Mouse (Mus musculus) adrenal gland, postnatal 10 days (tissue): ENCODE measurements at regions not wholly inside any gene's neighbourhood (a gene's known extent, or its start where the extent isn't known, plus 50 kb on each side); places are given as distances from the start of the nearest gene placed in this dataset.

Experiments used
- DNase-seq: peaks from one replicate; pipeline ENCODE4 v3.0.0; 2021; ENCODE audit warnings: mixed read lengths

DNA sequence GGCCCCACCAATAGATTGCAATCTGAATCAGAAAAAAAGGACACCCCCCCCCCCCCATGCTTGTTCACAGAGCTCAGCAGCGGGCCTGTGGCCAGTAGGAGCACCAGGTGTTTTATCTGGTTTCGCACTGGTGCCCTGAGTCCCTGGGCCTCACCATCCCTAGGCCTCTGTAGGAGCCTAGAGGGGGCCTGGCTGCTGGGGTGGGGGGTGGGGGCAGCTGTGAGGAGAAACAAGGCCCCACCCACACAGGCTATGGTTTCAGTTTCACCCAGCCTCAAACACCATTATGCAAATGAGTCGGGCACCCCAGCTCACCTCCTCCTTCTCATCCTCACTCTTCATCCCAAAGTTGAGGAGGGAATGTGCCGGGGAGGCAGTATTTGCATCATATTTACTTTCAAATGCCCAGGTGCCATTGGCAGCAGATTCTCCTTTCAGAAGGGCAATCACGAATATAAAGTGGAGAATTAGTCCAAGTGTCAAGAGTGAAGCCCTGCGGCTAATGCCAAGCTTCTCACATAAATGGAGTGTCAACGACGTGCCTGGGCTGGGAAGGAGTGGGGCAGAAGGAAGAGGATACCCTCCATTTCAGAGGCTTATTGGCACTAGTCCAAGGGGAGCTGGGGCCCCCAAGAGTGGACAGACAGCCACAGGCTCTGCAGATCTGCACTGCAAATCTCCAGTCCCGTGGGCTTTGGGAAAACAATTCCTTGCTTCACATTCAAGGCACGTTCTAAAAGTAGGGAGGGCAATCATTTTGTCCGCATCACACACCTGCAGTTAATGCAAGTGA lies 187.7 kb upstream of the Spdye4c start:
- no peak for DNase-seq

DNA sequence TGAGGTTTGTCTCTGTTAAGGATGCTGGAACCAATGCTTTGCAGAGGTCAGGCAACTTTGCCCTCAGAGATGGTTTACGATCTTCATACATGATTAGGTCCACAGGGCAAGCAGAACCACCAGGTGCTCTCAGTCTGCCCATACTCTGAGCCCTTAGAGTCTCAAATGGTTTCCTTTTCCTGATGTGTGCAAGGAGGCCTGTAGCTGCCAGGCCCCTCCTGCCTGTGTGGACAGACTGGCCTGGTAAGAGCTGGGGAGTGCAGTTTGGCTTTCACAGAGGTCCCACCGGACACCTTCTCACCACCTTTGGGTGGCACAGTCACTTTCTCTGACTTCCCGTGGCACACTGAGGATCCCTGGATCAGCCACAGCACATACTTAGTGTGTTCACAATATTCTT lies 186.6 kb upstream of the Spdye4c start:
- DNase-seq: no peak

- no peak for DNase-seq
These were observed 183.9 kb upstream of the Spdye4c start for GRCm38 (mm10) chr2:128407076-128407475.

GRCm38 (mm10) chr2:128408718-128409117 lies 182.3 kb upstream of the Spdye4c start:
- DNase-seq: peak; percentile 76

- DNase-seq: peak; percentile 76
These were observed 178.7 kb upstream of the Spdye4c start for GRCm38 (mm10) chr2:128412352-128412751.

GRCm38 (mm10) chr2:128412974-128413373 lies 178.0 kb upstream of the Spdye4c start:
- no peak for DNase-seq

GRCm38 (mm10) chr2:128414588-128415240 lies 176.3 kb upstream of the Spdye4c start:
- no peak for DNase-seq

- no peak for DNase-seq
These were observed 174.6 kb upstream of the Spdye4c start for GRCm38 (mm10) chr2:128416416-128416815.

DNA sequence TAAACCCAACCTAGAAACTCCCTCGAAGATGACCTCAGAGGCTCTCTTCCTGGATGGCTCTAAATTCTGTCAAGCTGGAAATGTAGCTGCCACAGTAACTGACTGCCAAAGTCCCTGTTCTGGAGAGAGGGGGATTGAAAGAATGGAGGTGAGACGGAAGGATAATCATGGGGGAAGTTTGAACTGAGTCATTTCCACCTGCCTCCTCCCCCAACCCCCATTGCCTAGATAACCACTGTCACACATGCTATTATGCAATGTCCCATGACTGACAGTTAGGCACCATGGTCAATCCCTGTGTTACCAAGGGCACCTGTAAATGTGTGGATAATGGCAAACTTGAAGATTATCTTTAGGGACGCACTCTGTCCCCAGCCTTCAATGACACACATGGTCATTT lies 172.0 kb upstream of the Spdye4c start:
- DNase-seq: no peak

DNA sequence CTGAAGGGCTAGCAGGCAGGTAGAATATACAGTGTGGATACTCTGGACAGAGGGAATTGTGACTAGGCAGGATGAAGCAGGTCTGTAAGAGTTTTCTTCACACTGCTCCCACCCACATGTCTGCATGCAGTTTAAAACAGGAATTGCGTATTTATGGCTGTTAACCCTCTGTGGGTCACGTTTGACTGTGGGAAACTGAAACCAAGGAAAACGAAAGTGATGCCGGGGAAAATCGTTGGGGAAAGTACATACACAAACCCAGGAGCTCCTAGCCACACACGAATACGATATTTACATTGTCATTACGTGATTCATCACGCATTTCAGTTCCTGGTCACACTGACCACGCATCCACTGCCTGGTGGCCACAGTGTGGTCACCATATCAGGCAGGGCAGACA lies 170.6 kb upstream of the Spdye4c start:
- no peak for DNase-seq

- DNase-seq: no peak
These were observed 168.3 kb upstream of the Spdye4c start for GRCm38 (mm10) chr2:128422677-128423076.

GRCm38 (mm10) chr2:128424236-128424635 lies 166.8 kb upstream of the Spdye4c start:
- DNase-seq: no peak

- no peak for DNase-seq
These were observed 163.7 kb upstream of the Spdye4c start for GRCm38 (mm10) chr2:128427181-128427880.

GRCm38 (mm10) chr2:128428154-128428553 lies 162.9 kb upstream of the Spdye4c start:
- DNase-seq: peak; percentile 45

DNA sequence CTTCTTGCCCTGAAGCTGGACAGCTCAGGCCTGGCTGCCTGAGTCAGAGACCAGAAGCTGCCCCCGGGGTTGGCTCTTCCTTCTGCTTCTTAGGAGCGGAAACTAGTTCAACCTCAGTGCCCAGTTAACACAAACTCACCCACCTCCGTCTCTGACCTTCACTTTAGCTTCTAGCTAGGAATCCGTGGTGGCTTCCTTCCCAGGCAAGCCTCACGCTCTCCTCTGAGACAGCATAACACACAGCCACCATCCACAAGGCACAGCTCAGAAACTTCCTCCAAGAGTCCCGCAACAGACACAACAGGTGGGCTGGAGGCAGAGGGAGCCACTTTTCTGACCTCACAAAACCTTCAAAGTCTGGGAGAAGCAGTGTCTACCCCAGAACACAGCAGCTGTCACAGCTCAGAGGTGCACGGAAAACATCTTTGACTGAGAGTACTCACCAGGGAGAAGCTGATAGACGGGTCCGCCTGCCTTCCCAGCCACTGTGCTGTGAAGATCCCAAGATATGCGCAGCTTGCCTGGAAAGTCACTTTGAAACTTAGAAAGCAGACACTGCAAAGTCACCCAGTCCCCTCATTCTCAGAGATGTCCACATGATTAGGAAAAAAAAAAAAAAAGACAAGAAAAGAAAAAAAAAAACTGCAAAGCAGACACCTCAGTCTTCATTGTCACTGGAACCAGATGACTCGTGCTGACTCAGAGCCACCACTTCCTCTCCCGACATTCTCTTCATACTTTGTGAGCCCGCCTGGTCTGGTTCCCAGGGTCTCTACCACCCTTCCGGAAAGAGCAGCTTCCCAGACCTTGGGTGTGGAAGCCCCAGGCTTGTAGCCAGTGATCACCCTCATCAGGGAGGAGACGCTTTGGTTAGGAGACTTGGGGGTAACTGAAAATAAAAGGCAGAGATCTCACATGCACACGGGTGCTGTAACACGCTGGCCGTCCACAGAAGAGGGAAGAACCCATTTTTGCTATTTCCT lies 162.1 kb upstream of the Spdye4c start:
- DNase-seq: peak; percentile 58

DNA sequence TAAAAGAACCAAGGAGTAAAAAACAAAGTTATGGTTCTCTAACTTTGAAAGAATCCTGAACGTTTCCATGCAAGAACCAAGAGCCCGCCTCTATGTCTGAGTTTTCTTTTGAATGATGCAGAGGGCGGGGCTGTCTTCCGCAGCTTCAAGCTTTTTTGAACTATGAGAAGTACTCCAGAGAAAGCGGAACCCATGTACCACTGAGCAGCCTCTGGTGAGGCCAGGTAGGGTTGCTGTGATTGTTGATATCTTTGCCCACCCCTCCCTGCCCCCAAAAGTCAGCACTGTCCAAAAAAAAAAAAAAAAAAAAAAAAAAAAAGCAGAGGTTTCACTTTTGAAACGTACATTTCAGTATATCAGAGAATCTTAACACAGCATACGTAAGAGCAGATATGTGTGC lies 161.2 kb upstream of the Spdye4c start:
- no peak for DNase-seq

DNA sequence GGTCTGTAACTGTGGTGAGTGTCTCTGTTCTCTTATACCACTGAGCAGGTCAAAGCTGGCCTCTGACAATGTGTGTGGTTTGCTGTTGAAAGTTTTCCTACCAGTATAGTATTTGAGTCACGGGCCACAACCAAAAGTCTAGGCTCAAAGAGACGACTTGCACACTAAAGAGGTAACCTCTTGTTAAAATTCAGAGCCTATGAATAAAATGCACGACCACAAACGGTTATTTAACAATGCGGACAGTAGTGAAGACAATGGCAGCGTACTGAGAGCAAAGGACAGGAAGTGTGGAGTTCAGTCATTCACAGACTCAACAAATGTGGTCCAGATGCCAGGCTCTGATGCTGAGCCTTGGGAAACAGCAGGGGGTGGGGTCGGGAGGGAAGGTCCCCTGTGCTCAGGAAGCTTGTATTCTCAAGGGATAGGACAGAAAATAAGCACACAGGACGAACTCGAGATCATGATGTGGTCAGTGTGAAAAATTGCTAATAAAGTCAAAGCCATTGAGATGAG lies 160.2 kb upstream of the Spdye4c start:
- DNase-seq: no peak

DNA sequence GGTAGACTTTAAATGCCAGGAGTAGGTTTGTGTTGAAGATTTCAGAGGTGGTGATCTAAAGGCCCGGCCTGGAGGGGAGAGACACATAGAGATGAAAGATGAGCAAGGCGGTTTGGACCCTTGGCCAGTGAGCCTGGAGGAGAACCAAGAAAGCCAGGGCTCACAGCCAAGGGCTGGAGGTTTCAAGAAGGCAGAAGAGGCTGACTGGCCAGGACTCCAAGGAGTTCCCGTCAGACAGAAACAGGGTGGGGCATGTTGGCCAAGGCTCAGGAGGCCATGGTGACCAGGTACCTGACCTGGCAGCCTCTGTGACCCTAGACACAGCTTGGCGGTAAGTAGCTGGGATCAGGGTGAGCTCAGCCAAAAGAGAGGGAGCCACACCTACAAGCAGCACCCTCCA lies 159.3 kb upstream of the Spdye4c start:
- DNase-seq: no peak

GRCm38 (mm10) chr2:128432741-128433140 lies 158.3 kb upstream of the Spdye4c start:
- DNase-seq: no peak

- DNase-seq: no peak
These were observed 157.4 kb upstream of the Spdye4c start for GRCm38 (mm10) chr2:128433553-128434081.

- no peak for DNase-seq
These were observed 156.6 kb upstream of the Spdye4c start for GRCm38 (mm10) chr2:128434200-128434977.
